Mouse (Mus musculus): ENCODE measurements at regions not wholly inside any gene's neighbourhood (a gene's known extent, or its start where the extent isn't known, plus 50 kb on each side); places are given as distances from the start of the nearest gene placed in this dataset.
A peak's percentile ranks its signal among the peaks of the same experiment; 100 is the strongest.

DNA sequence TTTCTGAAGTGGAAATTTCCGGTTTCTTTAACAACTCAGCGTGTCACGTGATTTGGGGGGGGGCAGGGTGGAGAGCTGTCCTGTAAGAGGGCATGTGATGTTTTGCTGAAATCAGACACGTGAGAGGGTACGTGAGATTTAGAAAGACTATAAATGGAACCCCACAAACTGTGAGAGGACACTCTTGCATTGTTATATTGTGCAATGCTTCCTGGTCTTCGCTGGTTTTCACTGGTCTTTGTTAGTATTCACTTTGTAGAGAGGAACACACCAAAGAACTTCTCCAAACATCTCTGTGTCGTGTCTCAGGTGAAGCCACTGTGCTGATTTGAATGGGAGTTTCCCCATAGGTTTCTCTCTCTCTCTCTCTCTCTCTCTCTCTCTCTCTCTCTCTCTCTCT is 163.2 kb upstream of the Jun start:
- no peaks in the 10 kb centered on the region for H3K9me3 ChIP-seq (replicated peaks)
- no peaks in the 10 kb centered on the region for H3K36me3 ChIP-seq
- no peak overlapping the region for H3K27ac ChIP-seq
- H3K4me3 ChIP-seq = no peak overlapping the region
- no peaks in the 10 kb centered on the region for H3K27me3 ChIP-seq (ENCODE audit: low read depth, poor library complexity, severe bottlenecking)
- DNase-seq (ENCODE audit: low spot score) = peak; percentile 6
- WGBS = 93% methylated on average over 7 of the region's 7 CpGs
- no peaks in the 10 kb centered on the region for H3K4me1 ChIP-seq

DNA sequence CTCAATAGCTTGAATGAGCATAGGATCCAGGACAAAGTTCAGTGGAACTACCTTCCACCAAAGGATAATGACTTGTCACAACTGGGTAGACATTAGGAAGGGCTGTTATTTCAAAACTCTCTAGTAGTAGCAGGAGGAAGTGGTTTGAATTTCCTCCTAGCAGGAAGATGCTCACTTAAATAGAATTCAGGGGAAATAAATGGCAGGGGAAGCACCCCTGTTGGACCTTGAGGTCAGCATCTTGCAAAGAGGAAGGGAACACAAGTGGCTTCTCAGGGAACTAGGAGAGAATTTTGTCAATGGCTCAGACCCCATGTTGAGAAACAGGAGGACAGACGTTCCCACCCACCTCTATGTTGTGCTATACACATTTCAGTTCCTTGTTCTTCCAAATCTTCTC is 178.4 kb upstream of the Jun start:
- Histone ChIP-seq H3K27me3 (ENCODE audit: low read depth, poor library complexity, severe bottlenecking) (no peaks in the 10 kb centered on the region), H3K4me1 (no peaks in the 10 kb centered on the region), H3K27ac (no peak overlapping the region), H3K9me3 (replicated peaks) (no peaks in the 10 kb centered on the region), H3K36me3 (no peaks in the 10 kb centered on the region), H3K4me3 (no peak overlapping the region)
- no peak for DNase-seq (ENCODE audit: low spot score)
- WGBS = 72% methylated on average over 1 of the region's 1 CpGs

DNA sequence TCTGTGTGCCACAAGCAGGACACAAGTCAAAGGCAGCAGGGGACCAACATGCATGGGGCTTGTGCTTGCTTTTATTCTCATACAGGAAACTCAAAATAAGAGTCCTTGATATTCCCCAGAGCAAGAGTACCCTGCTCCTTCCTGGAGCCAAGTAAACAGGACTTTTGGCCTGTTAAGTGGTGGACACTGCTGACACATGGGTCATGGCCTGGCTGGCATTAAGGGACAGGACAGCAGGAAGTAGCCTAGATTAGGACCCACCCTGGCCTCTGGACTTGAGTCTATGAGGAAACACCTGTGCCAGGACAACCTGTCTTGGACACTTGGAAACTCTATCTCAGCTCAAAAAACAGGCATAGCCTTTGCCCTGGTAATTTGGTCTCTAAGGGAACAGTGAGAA is 181.0 kb upstream of the Jun start:
- Histone ChIP-seq H3K4me3 (no peak overlapping the region), H3K27ac (no peak overlapping the region), H3K4me1 (no peaks in the 10 kb centered on the region), H3K27me3 (ENCODE audit: low read depth, poor library complexity, severe bottlenecking) (no peaks in the 10 kb centered on the region), H3K36me3 (no peaks in the 10 kb centered on the region), H3K9me3 (replicated peaks) (no peaks in the 10 kb centered on the region)
- no peak for DNase-seq (ENCODE audit: low spot score)

DNA sequence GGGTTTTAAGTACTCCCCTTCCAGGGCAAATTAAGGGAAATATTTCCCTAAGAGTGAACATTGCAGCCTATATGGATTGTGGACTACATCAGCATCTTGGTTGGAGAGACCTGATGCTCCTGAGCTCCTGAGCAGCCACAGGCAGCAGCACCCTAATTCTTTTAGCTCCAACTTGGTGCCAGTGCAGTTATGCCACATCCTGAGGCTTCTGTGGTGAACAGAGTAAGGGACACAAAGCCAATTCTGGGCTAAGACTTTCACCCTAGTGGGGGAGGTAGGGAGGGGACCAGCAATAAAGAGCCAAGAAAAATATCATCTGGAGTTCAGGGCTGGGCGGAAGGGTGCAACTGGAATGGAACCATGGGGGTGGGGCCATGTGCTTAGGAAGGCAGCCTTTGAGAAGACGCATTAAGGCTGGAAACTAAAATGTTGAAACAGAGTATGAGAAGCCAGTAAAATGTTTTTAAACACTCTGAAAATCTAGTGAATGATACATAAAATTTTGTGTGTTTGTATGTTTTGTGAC is 182.1 kb upstream of the Jun start:
- Histone ChIP-seq H3K4me1 (no peaks in the 10 kb centered on the region), H3K36me3 (no peaks in the 10 kb centered on the region), H3K27me3 (ENCODE audit: low read depth, poor library complexity, severe bottlenecking) (no peaks in the 10 kb centered on the region), H3K27ac (no peak overlapping the region), H3K4me3 (no peak overlapping the region), H3K9me3 (replicated peaks) (no peaks in the 10 kb centered on the region)
- DNase-seq (ENCODE audit: low spot score) = no peak
- WGBS = 92% methylated on average over 2 of the region's 2 CpGs

DNA sequence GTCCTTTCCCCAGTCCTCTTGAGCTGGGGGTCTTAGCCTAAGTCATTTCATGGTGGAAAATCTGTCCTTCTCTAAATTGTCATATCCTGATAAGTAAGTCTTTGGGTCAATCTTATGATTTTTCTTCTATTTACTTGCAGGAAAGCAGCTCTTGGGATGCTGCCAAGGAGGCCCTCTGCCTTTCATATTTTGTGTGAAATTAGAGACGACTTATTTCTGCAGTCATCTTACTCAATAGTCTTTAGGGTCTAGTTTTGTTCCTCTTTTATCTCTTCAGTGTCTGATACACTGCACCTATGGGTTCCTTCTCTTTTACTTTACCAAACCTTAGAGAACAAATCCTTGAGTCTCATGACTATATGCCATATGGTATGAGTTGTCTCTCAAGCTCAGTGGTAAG is 196.0 kb upstream of the Jun start:
- Histone ChIP-seq H3K27ac (no peak overlapping the region), H3K9me3 (replicated peaks) (no peaks in the 10 kb centered on the region), H3K27me3 (ENCODE audit: low read depth, poor library complexity, severe bottlenecking) (no peaks in the 10 kb centered on the region), H3K36me3 (no peaks in the 10 kb centered on the region), H3K4me3 (no peak overlapping the region), H3K4me1 (no peaks in the 10 kb centered on the region)
- no peak for DNase-seq (ENCODE audit: low spot score)
- 83% methylated on average over 1 of the region's 1 CpGs for WGBS

DNA sequence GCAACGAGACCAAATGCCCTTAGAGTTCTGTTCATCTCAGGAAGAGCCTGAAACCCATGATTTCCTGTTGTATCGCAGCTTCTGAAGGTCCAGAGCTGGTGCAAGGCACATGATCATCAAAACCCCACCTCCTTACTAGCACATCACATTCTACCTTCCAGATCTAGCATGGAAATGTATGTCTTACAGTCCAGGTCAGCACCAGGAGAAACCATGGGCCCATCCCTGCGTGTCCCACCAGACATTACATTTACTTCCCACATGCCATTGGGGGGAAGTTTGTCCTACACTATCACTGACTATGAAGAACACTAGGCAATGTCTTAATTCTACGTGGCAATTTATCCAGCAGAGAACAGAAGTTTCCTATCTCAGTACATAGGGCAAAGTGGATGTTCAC is 197.0 kb upstream of the Jun start:
- WGBS = 87% methylated on average over 4 of the region's 4 CpGs
- H3K36me3 ChIP-seq = no peaks in the 10 kb centered on the region

DNA sequence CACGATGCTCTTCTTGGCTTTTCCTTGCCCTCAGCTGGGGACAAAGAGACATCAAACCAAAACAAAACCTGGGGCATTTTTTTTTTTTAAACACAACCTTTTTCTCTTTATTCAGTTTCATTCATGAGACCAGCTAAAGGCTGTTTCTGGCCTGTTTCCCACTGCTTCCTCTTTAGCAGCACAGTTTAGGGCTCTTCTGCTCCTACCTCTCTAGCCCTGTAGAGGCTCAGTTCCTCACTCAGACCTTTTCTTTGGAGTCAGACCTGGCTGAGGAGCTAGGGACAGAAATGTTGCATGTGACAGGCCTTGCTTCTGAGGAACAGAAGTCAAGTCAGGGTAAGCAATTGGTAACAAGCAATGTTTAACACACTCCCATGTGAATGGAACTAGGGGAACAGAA is 198.1 kb upstream of the Jun start:
- Histone ChIP-seq H3K4me1 (no peaks in the 10 kb centered on the region), H3K36me3 (no peaks in the 10 kb centered on the region), H3K27me3 (ENCODE audit: low read depth, poor library complexity, severe bottlenecking) (no peaks in the 10 kb centered on the region), H3K9me3 (replicated peaks) (no peaks in the 10 kb centered on the region), H3K27ac (no peak overlapping the region), H3K4me3 (no peak overlapping the region)
- 79% methylated on average over 1 of the region's 1 CpGs for WGBS
- DNase-seq (ENCODE audit: low spot score) = no peak

More for the DNA sequence above, 197.0 kb upstream of the Jun start:
- no peaks in the 10 kb centered on the region for H3K9me3 ChIP-seq (replicated peaks)
- no peaks in the 10 kb centered on the region for H3K4me1 ChIP-seq
- DNase-seq (ENCODE audit: low spot score) = no peak
- no peak overlapping the region for H3K27ac ChIP-seq
- H3K4me3 ChIP-seq = no peak overlapping the region
- no peaks in the 10 kb centered on the region for H3K27me3 ChIP-seq (ENCODE audit: low read depth, poor library complexity, severe bottlenecking)

DNA sequence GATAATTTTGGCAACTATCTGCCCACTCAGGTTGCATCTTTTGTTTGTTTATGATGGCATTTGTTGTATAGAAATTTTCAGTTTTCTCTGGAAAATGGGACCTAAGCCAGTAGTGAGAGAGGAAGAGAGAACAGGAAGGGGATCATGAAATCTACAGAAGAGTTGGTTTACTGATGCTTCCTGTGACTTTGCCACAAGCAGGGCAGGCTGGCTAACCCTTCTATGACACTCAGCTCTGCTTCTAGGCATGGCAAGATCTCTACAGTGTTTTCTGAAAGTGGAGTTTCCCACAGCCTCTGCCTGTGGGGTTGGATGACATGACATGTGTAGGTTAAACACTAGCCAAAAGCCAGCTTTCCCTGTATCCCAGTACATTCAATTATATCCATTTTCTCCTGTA is 217.7 kb upstream of the Jun start:
- Histone ChIP-seq H3K4me3 (no peak overlapping the region), H3K27ac (no peak overlapping the region), H3K27me3 (ENCODE audit: low read depth, poor library complexity, severe bottlenecking) (no peaks in the 10 kb centered on the region), H3K36me3 (no peaks in the 10 kb centered on the region), H3K9me3 (replicated peaks) (no peaks in the 10 kb centered on the region), H3K4me1 (no peaks in the 10 kb centered on the region)
- DNase-seq (ENCODE audit: low spot score) = no peak

DNA sequence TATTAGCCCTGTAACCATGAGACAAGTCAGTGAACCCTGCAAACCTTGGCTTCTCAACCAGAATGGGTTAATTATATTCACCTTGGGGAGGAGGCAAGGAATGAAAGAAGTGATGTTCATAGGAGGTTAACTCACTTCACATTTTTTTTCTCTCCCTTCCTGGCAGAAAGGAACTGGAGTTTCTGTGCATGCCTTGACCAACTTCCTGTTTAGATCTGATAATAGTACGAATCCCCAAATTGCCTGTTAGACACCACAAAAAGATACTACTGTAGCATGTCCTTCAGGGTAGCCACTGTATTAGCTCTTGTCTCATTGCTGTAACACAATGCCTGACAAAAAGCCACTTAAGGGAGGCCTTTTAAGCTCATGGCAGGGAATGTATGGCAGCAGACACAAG is 218.4 kb upstream of the Jun start:
- Histone ChIP-seq H3K27ac (no peak overlapping the region), H3K4me3 (no peak overlapping the region), H3K4me1 (no peaks in the 10 kb centered on the region), H3K27me3 (ENCODE audit: low read depth, poor library complexity, severe bottlenecking) (no peaks in the 10 kb centered on the region), H3K36me3 (no peaks in the 10 kb centered on the region), H3K9me3 (replicated peaks) (no peaks in the 10 kb centered on the region)
- WGBS = 79% methylated on average over 1 of the region's 1 CpGs
- no peak for DNase-seq (ENCODE audit: low spot score)

DNA sequence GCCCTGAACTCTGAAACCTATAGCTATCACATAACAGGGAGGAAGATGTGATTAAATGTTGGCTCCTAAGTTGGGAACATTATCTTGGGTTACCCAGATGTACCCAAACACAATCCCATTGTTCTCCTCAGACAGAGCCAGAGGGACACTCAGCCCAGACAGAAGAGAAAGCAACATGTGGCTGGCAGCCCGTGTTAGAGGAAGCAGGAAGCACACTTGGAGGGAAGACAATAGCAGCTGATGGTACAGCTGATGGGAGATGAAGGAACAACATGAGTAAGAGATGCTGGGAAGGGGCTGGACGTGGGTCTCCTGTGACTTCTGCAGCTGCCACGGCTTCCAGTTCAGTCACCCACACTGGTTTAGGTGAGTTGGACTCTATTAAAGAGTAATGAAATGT is 224.2 kb upstream of the Jun start:
- 90% methylated on average over 3 of the region's 3 CpGs for WGBS
- no peaks in the 10 kb centered on the region for H3K36me3 ChIP-seq
- H3K27me3 ChIP-seq (ENCODE audit: low read depth, poor library complexity, severe bottlenecking) = no peaks in the 10 kb centered on the region
- H3K9me3 ChIP-seq (replicated peaks) = no peaks in the 10 kb centered on the region
- H3K4me1 ChIP-seq = peaks cover 23% of the 10 kb centered on the region
- no peak overlapping the region for H3K4me3 ChIP-seq
- peak; percentile 27 for DNase-seq (ENCODE audit: low spot score)
- no peak overlapping the region for H3K27ac ChIP-seq

DNA sequence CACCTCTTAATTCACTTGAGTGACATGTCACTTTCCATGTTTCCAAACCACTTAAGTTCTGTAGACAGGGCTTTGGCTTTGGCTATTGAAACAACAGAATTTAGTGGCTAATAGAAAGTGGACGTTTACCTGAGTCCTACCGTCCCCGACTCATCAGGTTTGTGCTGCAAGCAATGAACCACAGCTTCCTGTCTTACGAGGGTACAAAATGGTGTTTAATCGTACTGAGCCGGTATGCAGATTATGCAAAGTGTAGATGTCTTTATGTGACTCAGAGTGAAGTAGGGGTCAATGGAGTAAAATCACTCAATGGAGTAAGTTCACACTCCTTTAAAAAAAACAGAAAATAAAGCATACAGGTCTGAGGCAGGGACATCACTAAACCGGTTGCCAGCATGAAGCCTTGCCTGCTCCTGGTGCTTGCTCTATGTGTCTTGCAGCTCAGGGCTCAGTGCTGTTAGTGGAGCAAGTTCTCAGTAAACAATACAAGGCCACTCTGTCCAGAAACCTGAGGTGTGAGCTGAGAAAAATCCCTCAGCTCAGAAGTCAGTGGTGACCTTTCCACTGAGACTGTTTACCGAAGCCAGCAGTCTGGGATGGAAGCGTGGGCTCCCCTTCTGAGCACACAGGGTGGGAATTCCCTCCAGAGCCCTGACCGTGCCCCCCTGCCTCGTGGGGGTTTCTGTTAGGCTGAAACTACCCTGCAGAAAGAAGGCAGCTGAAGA is 226.1 kb upstream of the Jun start:
- H3K27ac ChIP-seq = peak overlapping the region; percentile 89
- no peaks in the 10 kb centered on the region for H3K9me3 ChIP-seq (replicated peaks)
- WGBS = 41% methylated on average over 11 of the region's 11 CpGs
- DNase-seq (ENCODE audit: low spot score) = no peak
- no peaks in the 10 kb centered on the region for H3K36me3 ChIP-seq
- peaks cover 32% of the 10 kb centered on the region for H3K4me1 ChIP-seq
- no peaks in the 10 kb centered on the region for H3K27me3 ChIP-seq (ENCODE audit: low read depth, poor library complexity, severe bottlenecking)
- H3K4me3 ChIP-seq = peak overlapping the region; percentile 27

DNA sequence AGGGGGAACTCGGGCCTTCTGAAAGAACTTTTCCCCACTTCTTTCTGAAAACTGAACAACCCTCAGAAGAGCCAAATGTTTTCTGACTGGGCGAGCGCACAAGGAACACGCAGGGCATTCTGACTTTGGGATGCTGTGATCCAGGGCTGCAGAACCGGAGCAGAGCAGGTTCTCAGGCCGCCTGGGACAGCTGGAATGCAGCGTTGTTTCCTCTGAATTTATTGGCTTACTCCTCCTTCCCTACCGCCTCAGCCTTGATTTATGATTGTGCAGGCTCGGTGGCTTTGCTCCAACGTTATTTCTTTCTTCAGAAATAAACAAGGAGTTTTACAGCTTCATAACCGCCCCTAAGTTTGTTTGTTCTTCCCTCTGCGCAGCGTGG is 226.7 kb upstream of the Jun start:
- Histone ChIP-seq H3K36me3 (no peaks in the 10 kb centered on the region), H3K4me3 (peak overlapping the region; percentile 27), H3K27ac (peak overlapping the region; percentile 89), H3K27me3 (ENCODE audit: low read depth, poor library complexity, severe bottlenecking) (no peaks in the 10 kb centered on the region), H3K4me1 (peaks cover 32% of the 10 kb centered on the region), H3K9me3 (replicated peaks) (no peaks in the 10 kb centered on the region)
- DNase-seq (ENCODE audit: low spot score) = peak; percentile 65
- 14% methylated on average over 13 of the region's 13 CpGs for WGBS

DNA sequence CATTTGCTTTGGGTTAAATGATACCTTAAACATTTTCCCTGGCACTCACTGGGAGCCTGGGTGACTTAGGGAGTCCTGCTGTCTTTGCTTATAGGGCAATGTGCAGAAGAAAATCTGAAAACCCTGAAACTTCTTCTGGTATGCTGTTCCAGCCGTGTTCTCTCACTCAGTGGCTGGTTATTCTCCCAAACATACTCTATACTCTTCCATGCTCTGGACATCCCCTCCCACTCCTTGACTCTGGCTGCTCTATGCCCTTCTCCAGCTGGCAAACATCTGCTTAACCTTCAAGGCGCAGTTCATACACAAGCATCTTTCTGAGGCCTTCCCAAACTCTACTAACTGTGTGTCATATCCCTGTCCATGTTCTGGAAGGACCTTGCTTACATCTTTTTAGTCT is 227.2 kb upstream of the Jun start:
- WGBS = 59% methylated on average over 2 of the region's 2 CpGs
- H3K9me3 ChIP-seq (replicated peaks) = no peaks in the 10 kb centered on the region
- H3K27me3 ChIP-seq (ENCODE audit: low read depth, poor library complexity, severe bottlenecking) = no peaks in the 10 kb centered on the region
- peak overlapping the region; percentile 89 for H3K27ac ChIP-seq
- no peaks in the 10 kb centered on the region for H3K36me3 ChIP-seq
- H3K4me1 ChIP-seq = peaks cover 32% of the 10 kb centered on the region
- DNase-seq (ENCODE audit: low spot score) = peak; percentile 33
- no peak overlapping the region for H3K4me3 ChIP-seq

DNA sequence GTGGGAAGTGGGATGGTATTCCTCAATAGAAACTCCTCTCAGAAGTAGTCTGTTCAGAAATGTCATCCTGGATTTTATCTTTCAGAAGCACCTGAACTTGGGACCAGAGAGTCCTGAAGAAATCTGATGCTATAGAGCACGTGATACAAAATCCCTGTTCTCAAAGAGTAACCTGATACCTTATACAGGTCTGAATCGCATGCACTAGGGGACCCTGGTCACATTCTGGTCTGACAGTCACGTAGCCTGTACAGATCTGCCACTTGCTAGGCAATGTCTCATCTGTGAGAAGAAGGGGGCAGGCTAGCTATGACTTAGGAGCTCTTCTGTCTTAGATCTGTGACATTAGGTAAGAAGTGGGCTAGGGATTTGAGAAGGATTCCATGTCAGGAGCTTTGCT is 230.1 kb upstream of the Jun start:
- Histone ChIP-seq H3K9me3 (replicated peaks) (no peaks in the 10 kb centered on the region), H3K27ac (peak overlapping the region; percentile 36; the same call in 1 of the 2 replicates), H3K4me1 (peaks cover 32% of the 10 kb centered on the region), H3K27me3 (ENCODE audit: low read depth, poor library complexity, severe bottlenecking) (no peaks in the 10 kb centered on the region), H3K4me3 (no peak overlapping the region), H3K36me3 (no peaks in the 10 kb centered on the region)
- 35% methylated on average over 3 of the region's 3 CpGs for WGBS
- peak; percentile 26 for DNase-seq (ENCODE audit: low spot score)

Measured in limb, embryonic 10.5 days (tissue).